Mouse (Mus musculus) layer of hippocampus, adult 9-11 months (tissue): ENCODE data around the gene Gm10964.

Source experiments
- DNase-seq: peaks from one replicate; pipeline ENCODE4 v3.0.0; 2022

Gene Gm10964

DNA sequence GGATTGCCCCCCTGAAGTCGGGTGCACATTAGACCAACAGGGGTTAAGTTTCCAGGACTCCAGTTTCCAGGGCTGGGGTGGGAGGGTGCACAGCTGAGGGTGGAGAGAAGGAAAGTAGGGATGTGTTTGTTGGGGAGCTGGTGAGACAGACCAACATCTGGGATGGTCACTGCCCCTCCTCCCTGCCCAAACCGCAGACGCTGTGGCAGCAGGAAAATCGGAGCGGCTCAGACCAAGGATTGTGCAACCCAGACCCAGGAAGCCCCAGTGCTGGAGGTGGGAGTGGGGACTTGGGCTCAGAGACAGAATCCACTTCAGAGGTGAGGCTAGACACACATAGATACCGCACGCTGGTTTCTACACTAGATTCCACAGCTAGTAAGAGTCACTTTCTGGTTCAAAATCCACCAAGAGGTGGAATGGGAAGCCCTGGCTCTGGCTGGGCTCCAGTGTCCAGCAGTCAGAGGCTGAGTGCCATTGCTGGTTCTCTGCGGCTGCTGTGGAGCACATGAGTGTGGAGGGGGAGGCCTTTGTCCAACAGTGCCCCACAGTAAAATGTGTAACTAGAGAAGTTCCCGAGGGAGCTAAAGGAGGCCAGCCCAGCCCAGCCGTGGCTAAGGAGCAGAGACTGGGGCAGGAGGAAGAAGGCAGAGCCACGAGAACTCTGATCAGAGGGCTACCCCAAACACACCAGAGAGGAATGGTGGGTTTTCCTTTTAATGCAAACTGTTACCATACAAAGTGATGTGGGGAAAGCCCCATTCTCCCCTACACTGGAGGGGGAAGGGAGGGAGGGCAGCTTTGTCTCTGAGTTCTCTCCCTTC is 4.3 kb upstream of the Gm10964 start:
- DNase-seq: peak; percentile 76

DNA sequence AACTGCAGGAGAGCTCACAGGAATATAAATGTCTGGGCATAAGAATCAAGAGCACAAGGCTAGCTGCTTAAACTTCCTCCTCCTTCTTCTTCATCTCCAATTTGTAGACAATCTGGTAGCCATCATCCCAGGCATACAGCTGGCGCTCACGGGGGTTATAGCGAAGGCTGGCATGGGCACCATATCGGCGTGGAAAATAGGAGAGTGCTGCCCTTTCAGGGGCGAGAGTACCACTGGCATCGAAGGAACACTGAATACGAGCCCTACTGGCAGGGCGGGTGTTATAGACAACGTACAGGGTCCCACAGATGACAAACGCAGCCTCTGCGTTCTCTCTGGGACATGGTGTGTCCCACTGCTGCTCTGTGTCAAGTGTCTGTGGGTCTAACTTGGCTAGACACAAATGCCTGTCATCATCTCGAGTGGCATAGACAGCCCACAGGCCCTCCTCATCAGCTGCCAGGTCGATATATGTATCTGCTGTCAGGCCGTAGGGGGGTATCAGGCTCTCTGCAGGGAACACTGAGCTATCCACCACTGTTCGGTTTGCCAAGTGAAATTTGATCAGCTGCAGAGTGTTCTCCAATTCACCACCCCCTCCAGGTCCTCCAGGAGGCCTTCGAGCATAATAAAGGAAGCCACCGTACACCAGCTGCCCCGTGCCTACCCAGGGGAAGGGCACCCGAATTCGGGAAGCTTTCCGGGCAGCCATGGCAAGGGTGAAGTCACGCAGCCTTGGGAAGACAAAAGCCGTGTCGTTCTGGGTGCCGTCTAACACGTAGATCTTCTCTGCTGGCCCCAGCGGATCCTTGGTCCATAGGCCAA is 3.2 kb upstream of the Gm10964 start:
- no peak for DNase-seq

DNA sequence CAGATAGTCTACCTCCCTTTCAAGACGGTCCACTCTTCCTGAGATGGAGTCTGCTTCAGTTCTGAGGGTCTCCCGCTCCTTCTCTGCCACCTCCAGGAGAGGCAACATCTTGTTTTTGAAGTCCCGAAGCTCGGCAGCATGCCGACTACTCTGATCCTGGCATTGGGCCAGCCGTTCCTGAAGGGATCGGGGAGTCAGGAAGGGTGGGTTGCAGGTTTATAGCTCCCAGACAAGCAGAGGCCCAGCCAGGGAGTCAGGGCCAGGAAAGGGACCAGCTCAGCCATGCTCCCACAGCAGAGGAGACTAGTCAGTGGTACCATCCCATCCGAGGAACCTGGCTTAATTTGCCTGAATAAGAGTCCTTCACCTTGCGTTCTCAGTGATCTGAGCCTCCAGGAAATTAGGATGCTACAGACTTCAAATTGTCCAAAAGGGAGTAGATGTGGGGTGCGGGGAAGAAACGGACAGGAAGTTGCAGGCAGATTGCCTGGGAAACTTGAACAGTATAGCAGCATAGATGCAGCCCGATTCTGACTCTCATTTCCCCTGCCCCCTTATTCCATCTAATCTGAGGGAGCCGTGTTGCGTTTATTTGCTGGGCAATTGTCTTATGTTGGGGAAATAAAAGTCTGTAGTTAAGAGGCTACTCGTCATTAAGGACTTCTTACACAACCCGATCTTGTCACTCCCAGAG is 2.0 kb upstream of the Gm10964 start:
- DNase-seq: no peak

DNA sequence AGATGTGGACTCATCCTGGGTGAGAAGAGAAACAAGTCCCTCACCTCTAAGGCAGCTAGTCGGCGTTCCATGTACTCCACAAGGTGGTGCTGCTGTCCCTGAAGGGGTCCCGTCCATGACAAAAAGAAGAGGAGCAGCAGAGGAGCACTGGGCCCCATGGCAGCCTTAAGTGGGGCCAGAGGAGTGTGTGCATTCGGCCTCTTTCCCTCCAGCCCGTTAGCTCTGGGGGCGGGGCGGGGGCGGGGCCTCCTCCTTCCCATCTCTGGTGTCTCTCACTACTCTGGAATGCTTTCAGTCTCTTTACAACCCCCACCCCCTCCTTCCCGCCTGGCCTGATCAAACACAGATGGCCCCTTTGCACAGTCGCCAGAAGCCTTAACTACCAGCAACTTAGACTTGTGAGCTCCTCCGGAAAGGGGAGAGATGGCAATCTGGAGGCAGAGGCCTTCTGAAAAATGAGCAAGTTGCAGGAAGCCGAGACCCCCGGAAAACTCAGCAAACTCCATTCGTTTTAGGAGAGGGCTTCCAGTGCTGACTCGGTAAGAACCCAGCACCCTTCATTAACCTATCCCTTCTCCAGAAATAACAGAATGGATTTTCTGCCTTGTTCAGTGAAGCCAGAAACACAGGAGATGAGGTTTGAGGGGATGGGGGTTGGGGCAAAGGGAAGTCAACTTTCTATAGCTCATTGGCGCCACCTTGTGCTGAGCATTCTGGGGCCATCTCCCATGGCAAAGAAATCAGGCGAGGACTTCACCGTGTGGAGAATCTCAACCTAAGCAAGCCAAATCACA is 1.2 kb upstream of the Gm10964 start, which contains the start of gene Olfml3:
TSS of gene Olfml3 (minus strand) at position 224 of the 794 bp plus-strand sequence.
- DNase-seq: peak; percentile 86

DNA sequence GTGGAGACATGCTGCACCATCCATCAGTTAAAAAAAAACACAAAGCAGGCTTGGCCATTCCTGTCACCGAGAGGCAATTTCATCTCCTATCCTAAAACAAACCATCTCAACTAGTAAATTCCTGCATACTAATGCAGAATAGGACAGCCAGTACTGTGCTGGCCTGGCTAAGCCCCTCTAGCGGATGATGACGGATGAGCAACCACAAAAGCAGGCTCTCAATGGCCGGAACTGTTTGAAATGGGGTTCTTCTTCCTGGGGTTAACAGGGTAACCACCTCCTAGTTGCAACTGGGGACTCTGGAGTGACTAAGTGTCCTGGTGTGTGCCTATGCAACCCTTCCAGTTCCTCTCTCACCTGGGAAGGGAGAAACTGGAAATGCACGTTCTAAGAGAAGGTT is 1.2 kb downstream of the Gm10964 start:
- DNase-seq: no peak

DNA sequence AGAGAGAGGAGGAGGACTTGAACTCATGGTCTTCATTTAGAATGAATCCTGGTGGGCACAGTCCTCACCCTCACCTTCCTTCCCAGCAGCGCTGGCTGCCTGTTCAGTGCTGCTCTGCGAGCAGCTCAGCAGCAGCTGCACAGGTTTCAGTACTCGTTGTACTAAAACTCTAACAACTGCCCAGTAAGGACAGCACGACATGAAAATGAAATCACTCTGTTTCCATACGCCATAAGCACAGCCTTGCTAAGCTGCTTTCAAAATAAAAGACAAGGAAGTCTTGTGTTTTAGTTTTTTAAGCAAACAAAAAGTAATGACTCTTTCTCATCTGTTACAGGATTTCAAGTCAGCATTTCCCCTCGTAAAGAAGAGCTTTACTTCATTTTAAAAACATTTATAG is 4.0 kb downstream of the Gm10964 start:
- DNase-seq: no peak

DNA sequence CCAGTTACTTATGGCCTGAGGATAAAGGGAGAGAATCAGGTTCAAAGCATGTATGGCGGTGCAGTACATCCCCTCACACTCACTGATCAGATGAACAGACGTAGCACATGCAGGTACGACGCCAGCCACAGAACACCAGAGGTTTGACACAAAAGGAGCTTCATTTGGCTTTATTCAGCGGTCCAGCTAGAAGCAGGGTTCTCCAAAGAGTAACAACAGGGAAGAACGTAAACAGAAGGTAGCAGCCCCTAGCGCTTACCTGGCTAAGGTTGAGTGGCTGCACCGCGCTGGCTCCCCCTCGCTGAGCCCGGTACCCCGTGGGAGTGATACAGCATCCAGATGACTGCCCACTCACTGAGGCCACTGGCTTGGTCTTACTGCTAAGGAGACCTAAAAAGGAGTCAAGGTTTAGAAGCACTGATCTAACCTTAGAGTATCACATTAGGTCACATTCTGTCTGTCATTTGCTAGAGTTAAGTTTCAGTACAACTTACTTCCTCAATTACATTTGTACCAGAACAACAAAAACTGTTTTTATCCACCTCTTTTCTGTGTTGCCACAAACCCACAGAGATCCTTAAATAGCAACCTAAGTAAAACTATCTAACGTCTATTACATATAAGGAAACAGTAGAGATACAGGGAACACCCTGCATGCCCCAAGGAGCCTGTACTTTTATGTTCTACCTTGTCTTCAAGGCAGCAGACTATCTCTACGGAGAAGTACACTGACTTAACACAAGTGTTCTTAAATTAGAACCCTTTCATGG is 6.0 kb downstream of the Gm10964 start:
- DNase-seq: no peak

DNA sequence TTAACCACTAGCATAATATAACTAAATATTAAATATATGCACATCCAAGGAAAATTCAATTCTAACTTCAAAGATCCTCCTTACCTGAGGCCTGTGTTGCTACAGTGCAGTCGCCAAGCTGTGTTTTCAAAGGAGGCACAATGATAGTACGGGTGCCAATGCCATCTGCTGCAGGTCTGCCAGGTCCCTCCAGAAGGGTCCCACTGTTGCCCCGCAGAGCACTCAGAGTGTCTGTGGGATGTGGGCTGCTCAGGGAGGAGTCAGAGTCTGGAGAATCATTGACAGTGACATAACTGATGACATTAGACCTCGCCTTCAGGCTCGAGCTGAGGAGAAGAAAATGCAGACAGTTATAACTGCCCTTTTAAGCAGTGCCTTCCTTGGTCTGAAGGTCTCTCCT is 7.5 kb downstream of the Gm10964 start:
- DNase-seq: no peak

DNA sequence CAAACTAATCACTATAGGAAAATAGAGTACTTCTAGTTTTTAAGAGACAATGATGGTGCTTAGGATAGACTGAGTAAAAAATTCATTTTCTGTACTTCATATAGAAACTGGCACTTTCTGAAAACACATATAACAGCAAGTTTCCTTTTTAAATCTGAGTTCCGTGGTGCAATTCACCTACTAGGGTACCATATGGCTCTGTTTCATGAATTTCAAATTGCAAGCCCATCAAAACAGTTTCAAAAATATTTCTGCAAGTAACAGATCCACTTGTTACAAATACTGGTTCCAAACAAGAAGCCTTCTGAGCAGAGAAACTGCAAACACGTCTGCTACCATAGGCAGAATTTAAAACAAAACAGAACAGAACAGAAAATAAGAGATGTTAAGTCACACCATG is 12.4 kb downstream of the Gm10964 start:
- DNase-seq: no peak

DNA sequence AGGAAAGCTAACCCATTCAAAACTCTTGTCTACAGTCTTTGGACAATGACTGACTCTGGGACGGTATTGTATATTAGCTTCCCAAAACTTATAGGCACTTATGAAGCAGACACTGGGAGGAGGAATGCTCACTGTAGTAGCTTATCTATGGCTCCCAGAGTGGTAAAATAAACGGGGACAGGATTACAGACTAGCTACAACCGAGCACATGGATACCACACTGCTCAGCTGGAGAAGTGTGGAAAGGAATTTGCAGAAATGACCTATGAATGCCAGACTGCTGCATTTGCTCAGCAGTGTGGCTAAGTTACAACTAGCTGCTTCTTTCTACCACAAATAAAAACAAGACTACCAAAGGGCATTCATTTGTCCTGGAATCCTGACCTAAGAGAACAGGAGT is 16.2 kb downstream of the Gm10964 start:
- no peak for DNase-seq

DNA sequence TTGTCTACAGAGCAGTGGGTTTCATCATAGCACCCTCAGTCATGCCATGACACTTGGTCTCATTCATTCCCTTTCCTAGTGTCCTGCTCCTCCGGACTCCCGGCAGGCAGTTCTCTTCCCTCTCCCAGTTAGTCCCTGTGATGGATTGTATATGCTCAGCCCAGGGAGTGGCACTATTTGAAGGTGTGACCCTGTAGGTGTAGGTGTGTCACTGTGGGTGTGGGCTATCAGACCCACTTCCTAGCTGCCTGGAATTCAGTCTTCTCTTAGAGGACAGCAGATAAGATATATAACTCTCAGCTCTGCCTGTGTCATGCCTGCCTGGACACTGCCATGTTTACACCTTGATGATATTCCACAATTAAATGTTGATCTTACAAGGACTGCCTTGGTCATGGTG is 17.8 kb downstream of the Gm10964 start:
- no peak for DNase-seq

DNA sequence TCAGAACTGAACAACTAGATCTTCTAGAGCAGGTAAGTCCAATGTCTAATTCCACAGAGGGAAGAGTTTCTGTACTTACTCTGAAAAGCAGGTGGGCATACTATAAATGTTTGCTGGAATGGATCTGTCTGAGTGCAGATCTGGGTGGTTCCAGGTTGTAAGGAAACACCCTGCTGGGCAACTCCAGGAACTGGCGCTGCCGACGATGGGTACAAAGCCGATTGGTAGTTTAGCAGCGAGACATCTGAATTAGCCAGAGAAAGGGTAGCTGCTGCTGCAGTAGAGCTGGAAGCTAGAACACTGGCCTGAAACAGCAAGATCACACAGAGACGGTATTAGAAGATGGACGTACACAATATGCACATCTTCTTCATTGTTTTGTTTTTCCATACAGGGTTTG is 19.3 kb downstream of the Gm10964 start:
- DNase-seq: no peak

DNA sequence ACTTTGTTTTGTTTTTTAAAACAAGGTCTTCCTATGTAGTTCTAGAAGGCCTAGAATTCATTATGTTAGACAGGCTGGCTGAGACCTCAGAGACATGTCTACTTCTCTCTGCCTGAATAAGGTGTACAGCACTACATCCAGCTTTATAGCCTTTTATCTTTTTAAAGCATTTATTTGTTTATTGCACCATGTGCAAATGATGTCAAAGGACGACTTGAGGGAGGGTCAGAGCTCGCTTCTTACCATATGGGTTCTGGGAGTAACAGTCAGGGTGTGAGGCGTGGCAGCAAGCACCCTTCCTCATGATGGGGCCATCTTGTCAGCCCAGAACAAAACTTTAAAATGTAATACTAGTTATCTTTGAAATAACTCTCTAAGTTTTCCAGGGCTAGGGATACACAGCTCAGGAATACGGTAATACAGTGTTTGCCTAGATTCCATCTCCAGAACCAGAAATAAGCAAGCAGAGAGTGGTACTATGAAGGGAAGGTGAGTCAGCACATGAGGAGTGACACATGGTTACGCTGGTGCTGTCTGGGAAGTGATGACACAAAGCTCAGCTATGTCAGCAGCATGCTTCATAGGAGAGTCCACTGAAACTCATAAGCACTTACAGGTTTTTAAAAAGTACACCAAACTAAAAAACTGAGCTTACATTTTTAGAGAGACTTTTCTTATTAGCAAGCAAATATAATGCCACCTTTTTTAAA is 20.2 kb downstream of the Gm10964 start:
- no peak for DNase-seq

DNA sequence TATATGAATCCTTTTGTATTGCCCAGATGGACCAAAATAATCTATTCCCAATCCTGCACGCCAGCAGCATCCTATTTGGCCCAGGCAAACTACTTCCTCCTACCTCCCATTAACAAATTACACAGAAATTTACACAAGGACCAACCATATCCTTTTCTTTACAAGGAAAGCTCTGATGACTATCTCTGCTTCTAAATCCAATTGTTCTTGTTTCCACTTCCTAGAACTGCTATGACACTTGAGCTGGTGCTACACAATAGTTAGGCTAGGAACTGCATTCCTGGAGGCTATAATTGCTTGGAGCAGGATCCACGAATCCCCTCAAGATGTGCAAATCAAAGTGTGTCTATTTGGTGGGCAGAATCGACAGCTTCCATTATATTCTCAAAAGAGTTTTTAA is 27.6 kb downstream of the Gm10964 start:
- DNase-seq: no peak

DNA sequence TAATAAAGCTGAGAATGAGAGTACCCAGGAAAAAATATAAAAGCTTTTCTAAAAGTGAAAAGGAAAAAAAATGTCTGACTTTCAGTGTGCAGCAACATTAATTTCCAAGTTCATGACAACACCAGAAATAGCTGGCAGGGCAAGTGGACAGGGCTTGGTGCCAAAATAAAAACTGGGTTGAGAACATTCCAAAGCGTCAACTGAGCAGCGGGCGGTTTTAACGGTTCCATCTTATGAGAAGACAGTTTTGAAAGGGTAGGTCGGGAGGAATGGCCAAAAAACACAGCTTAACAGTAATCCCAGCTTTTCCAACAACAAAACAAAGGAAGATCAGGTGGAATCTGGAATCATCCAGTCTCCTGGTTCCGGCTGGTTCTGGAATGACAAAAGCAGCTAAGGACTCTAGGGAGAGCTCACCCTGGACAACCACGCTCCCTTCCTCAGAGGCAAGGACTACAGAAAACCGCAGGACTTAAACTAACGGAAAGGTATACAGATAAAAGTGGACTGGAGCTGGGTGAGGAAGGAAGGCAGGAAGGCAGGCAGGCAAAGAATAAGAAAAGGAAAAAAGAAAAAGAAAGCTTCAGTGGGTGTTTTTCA is 32.5 kb downstream of the Gm10964 start:
- peak; percentile 30 for DNase-seq

DNA sequence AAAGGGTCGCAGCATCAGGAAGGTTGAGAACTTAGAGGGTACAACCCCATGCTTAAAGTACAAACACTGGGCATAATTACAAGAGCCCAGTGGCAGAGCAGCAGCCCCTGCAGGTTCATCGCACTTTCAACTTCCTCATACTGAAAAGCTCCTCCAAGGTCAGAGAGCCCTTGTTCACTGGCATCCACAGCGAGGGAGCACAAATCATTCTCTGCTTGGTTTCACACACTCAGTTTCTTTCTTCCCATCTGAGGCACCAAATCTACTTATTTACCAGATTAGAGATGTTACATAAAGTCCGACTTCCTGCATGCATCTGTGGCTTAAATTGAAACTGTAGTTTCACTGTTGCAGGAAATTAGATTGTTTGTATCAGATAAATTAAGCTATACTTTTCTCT is 33.7 kb downstream of the Gm10964 start:
- no peak for DNase-seq

DNA sequence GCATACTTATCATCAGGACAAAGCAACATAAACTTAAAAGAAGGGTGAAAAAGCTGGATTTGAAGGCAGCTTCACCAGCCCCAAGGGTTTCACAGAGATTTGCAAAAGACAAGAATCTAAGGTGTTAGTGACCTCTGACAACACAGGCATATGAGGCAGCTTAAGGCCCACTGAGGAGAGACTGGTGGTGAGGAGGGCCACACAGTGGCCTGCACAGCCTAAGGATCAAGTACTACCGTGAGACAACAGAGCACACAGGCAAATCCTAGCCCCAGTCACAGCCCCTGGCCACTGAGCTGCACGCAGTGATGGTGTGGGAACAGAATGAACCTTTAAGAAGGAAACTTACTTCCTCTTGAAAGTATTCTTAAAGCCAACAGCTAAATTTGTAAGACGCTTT is 34.3 kb downstream of the Gm10964 start:
- DNase-seq: no peak

DNA sequence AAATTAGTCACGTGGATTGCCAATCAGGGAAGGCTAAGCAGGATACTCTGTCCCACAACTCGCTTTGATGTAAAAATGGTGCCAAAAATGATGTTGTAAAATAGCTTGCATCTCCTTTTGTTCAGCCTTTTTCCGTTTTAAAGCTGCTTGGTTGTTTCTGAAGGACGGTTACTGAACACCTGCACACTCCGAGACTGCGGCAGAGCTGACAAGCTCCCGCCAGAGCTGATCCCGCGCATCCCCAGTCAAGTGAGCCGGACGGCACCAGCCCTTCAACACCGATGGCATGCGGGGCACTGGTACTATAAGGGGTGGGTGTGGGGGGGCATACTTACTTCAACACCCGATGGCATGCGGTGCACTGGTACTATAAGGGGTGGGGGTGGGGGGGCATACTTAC is 34.8 kb downstream of the Gm10964 start:
- no peak for DNase-seq

DNA sequence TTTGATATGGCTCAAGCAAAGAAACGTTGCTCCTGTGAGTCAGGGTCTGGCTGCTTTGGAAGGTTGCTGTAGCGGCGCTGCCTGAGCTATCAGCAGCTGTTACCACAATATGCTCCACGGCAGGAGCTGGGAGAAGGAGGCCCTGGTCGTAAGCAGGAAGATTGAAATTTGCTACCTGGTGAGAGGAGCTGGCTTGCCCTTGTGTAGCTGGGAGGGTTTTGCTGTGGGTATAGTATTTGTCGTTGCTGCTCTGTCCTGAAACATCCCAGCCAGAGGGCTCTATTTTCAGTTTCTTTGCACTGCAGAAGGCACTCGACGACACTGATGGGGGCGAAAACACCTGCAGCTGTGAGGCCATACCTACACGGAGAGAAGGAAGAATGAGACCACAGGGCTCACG is 38.8 kb downstream of the Gm10964 start:
- peak; percentile 61 for DNase-seq

DNA sequence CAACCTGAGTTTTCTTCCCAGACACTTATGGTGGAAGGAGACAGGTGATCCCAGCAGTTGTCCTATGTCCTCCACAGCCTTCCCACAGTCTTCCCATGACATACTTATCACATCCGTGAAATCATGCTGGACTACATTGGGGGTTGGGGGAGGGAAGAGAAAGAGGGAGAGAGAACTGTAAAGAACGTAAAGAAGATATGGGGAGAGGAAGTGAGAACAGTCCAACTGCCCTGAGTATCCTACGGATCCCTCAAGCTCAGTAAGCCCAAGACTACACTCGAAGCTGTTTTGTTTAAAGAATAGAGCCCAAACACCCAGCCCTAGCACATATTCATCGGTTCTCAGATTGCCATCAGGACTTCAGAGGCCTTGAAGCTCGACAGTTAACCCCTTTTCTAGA is 39.5 kb downstream of the Gm10964 start:
- DNase-seq: no peak

DNA sequence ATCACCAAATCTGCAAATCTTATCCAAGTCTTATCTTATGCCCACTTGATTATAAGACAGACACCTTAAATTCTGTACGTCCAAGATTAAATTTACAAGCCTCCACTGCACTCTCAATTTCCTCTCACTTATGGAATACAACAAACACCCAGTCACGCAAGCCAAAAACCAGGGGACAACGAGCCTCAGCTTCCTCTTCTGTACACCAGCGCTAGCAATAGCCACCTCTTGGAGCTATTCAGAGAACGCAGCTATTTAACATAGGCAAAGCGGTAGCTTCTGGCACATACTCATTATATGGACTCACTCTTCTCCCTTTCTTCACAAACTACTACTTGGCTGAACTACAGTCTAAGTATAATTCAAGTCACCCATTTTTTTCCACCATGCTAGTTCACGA is 40.0 kb downstream of the Gm10964 start:
- no peak for DNase-seq
